Mouse (Mus musculus) midbrain, embryonic 10.5 days (tissue): Measurements from ENCODE around the gene Tnfsf11. TPM values are rescaled to one million over a fixed set of nuclear protein-coding genes. Genes with fewer than 3 reads are reported as not detected.

ENCODE experiments used
- DNase-seq: peaks from one replicate; pipeline ENCODE4 v3.0.0-alpha.2; 2017; ENCODE audit warnings: low spot score
- H3K27ac ChIP-seq: fragments of 300-500 bp; sonication (generic); replicated peaks from 2 replicates; pipeline ENCODE4 v1.5.1; 2016; ENCODE audit warnings: mild to moderate bottlenecking
- H3K27me3 ChIP-seq: fragments of 300-500 bp; sonication (generic); 2 replicates; pipeline ENCODE4 v1.6.1; 2016; ENCODE audit warnings: low read depth, mild to moderate bottlenecking; ENCODE audit not compliant: poor library complexity, severe bottlenecking
- H3K36me3 ChIP-seq: fragments of 300-500 bp; sonication (generic); 2 replicates; pipeline ENCODE4 v1.6.1; 2016; ENCODE audit warnings: mild to moderate bottlenecking, moderate library complexity
- H3K4me1 ChIP-seq: fragments of 300-500 bp; sonication (generic); 2 replicates; pipeline ENCODE4 v1.6.1; 2016
- H3K4me3 ChIP-seq: fragments of 300-500 bp; sonication (generic); 2 replicates; pipeline ENCODE4 v1.5.1; 2016; ENCODE audit warnings: mild to moderate bottlenecking, moderate library complexity
- H3K9me3 ChIP-seq: fragments of 300-500 bp; sonication (generic); replicated peaks from 2 replicates; pipeline ENCODE4 v1.6.1; 2016; ENCODE audit warnings: mild to moderate bottlenecking
- WGBS: fragments of 180-500 bp; shearing (Covaris S2); methylation state at CpG from one replicate; pipeline ENCODE4 v1.1.7; 2016; 5-methylcytosine and 5-hydroxymethylcytosine counted together
- polyA plus RNA-seq: library from polyadenylated mRNA; unstranded; fragments of >200 nt; fragmentation: Nextera tagmentation; extraction: Ambion mirVana; gene quantifications from 2 replicates; pipeline ENCODE4 v1.2.1, GENCODE M21; 2016

Gene Tnfsf11
- polyA plus RNA-seq, 1 experiment from 2014 or later: not detected

- 81% methylated on average over 1 of the region's 1 CpGs for WGBS
- H3K4me3 ChIP-seq: no peak overlapping the region
These were observed 15.5 kb upstream of the Tnfsf11 start for GRCm38 (mm10) chr14:78323356-78323755.

GRCm38 (mm10) chr14:78322916-78323315, 15.1 kb upstream of the Tnfsf11 start:
- no peak for DNase-seq
- WGBS: 83% methylated on average over 9 of the region's 9 CpGs
- H3K9me3 ChIP-seq: no peaks in the 10 kb centered on the region
- no peaks in the 10 kb centered on the region for H3K36me3 ChIP-seq
- no peak overlapping the region for H3K27ac ChIP-seq
- H3K27me3 ChIP-seq: no peaks in the 10 kb centered on the region
- no peak overlapping the region for H3K4me3 ChIP-seq
- H3K4me1 ChIP-seq: no peaks in the 10 kb centered on the region

More at GRCm38 (mm10) chr14:78323356-78323755, 15.5 kb upstream of the Tnfsf11 start:
- Histone ChIP-seq H3K36me3 (no peaks in the 10 kb centered on the region), H3K27me3 (no peaks in the 10 kb centered on the region), H3K4me1 (no peaks in the 10 kb centered on the region), H3K27ac (no peak overlapping the region), H3K9me3 (no peaks in the 10 kb centered on the region)
- DNase-seq: no peak

DNA sequence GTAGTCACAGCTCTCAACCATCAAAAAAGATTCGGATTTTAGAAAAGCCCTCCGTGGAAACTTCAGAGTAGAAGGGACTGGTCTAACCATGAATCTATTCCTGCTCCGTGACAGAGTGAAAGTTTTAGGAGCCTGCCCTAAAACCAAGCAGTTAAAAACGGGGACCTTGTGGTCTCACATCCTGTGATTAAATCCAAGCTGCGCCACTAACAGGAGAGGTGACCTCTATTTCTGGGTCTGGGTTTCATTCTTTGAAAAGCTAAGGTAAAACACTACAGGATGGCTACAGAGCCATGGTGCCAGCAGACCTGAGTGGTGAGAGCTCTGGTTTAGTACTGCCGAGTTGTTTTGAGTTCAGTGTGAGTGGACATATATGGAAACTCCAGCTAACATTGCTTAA, 12.4 kb upstream of the Tnfsf11 start:
- no peaks in the 10 kb centered on the region for H3K27me3 ChIP-seq
- DNase-seq: no peak
- H3K27ac ChIP-seq: no peak overlapping the region
- H3K4me3 ChIP-seq: no peak overlapping the region
- no peaks in the 10 kb centered on the region for H3K4me1 ChIP-seq
- 88% methylated on average over 6 of the region's 6 CpGs for whole genome bisulfite sequencing
- H3K9me3 ChIP-seq: no peaks in the 10 kb centered on the region
- no peaks in the 10 kb centered on the region for H3K36me3 ChIP-seq

GRCm38 (mm10) chr14:78319580-78319979, 11.7 kb upstream of the Tnfsf11 start:
- H3K4me3 ChIP-seq: no peak overlapping the region
- H3K27ac ChIP-seq: no peak overlapping the region
- 81% methylated on average over 5 of the region's 5 CpGs for WGBS
- H3K9me3 ChIP-seq: no peaks in the 10 kb centered on the region
- no peaks in the 10 kb centered on the region for H3K27me3 ChIP-seq
- no peaks in the 10 kb centered on the region for H3K4me1 ChIP-seq
- DNase-seq: no peak
- H3K36me3 ChIP-seq: no peaks in the 10 kb centered on the region

GRCm38 (mm10) chr14:78319000-78319399, 11.2 kb upstream of the Tnfsf11 start:
- WGBS: 77% methylated on average over 3 of the region's 3 CpGs
- Histone ChIP-seq H3K4me3 (no peak overlapping the region), H3K4me1 (no peaks in the 10 kb centered on the region), H3K27ac (no peak overlapping the region), H3K9me3 (no peaks in the 10 kb centered on the region), H3K36me3 (no peaks in the 10 kb centered on the region), H3K27me3 (no peaks in the 10 kb centered on the region)
- no peak for DNase-seq

- H3K27ac ChIP-seq: no peak overlapping the region
- DNase-seq: no peak
- H3K36me3 ChIP-seq: no peaks in the 10 kb centered on the region
- H3K4me1 ChIP-seq: no peaks in the 10 kb centered on the region
- no peak overlapping the region for H3K4me3 ChIP-seq
- 82% methylated on average over 5 of the region's 5 CpGs for WGBS
- no peaks in the 10 kb centered on the region for H3K27me3 ChIP-seq
- no peaks in the 10 kb centered on the region for H3K9me3 ChIP-seq
These were observed 9.8 kb upstream of the Tnfsf11 start for GRCm38 (mm10) chr14:78317623-78318022.

DNA sequence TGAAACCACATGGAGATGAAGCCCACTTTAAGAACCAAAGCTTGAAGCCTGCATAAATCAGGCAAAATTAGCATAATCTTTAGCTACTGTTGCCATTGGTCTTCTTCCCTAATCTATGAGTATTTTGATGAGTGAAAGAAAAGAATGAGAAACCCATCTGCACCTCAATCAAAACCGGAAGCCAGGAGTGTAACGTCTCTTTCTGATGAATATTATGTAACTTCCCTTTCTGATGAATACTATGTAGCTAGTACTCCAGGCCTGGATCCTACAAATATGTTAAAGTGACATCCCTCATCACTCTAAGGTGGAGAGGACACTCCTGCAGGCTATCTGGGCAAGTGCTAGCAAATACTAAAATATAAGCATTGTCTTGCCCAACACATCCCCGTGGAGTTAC, 6.9 kb downstream of the Tnfsf11 start:
- H3K4me1 ChIP-seq: no peaks in the 10 kb centered on the region
- DNase-seq: no peak
- no peak overlapping the region for H3K4me3 ChIP-seq
- no peak overlapping the region for H3K27ac ChIP-seq
- H3K9me3 ChIP-seq: no peaks in the 10 kb centered on the region
- WGBS: 83% methylated on average over 3 of the region's 3 CpGs
- no peaks in the 10 kb centered on the region for H3K36me3 ChIP-seq
- H3K27me3 ChIP-seq: peaks cover 10% of the 10 kb centered on the region

GRCm38 (mm10) chr14:78292687-78293086, 15.2 kb downstream of the Tnfsf11 start:
- Histone ChIP-seq H3K9me3 (peaks cover 9% of the 10 kb centered on the region; the same call in 1 of the 2 replicates), H3K27me3 (peaks cover 35% of the 10 kb centered on the region), H3K36me3 (no peaks in the 10 kb centered on the region), H3K4me3 (no peak overlapping the region), H3K4me1 (peaks cover 14% of the 10 kb centered on the region), H3K27ac (no peak overlapping the region)
- WGBS: 90% methylated on average over 7 of the region's 7 CpGs
- no peak for DNase-seq

GRCm38 (mm10) chr14:78289912-78290523, 17.8 kb downstream of the Tnfsf11 start:
- 72% methylated on average over 9 of the region's 9 CpGs for WGBS
- H3K4me3 ChIP-seq: no peak overlapping the region
- no peaks in the 10 kb centered on the region for H3K36me3 ChIP-seq
- H3K27me3 ChIP-seq: peaks cover 61% of the 10 kb centered on the region
- H3K4me1 ChIP-seq: peaks cover 30% of the 10 kb centered on the region
- DNase-seq: no peak
- no peak overlapping the region for H3K27ac ChIP-seq
- peaks cover 9% of the 10 kb centered on the region; the same call in 1 of the 2 replicates for H3K9me3 ChIP-seq

GRCm38 (mm10) chr14:78288903-78289302, 18.9 kb downstream of the Tnfsf11 start:
- Histone ChIP-seq H3K36me3 (no peaks in the 10 kb centered on the region), H3K9me3 (peaks cover 6% of the 10 kb centered on the region; the same call in 1 of the 2 replicates), H3K4me1 (peaks cover 30% of the 10 kb centered on the region), H3K27ac (no peak overlapping the region), H3K27me3 (peaks cover 67% of the 10 kb centered on the region), H3K4me3 (no peak overlapping the region)
- peak; percentile 33 for DNase-seq
- WGBS: 15% methylated on average over 5 of the region's 5 CpGs

DNA sequence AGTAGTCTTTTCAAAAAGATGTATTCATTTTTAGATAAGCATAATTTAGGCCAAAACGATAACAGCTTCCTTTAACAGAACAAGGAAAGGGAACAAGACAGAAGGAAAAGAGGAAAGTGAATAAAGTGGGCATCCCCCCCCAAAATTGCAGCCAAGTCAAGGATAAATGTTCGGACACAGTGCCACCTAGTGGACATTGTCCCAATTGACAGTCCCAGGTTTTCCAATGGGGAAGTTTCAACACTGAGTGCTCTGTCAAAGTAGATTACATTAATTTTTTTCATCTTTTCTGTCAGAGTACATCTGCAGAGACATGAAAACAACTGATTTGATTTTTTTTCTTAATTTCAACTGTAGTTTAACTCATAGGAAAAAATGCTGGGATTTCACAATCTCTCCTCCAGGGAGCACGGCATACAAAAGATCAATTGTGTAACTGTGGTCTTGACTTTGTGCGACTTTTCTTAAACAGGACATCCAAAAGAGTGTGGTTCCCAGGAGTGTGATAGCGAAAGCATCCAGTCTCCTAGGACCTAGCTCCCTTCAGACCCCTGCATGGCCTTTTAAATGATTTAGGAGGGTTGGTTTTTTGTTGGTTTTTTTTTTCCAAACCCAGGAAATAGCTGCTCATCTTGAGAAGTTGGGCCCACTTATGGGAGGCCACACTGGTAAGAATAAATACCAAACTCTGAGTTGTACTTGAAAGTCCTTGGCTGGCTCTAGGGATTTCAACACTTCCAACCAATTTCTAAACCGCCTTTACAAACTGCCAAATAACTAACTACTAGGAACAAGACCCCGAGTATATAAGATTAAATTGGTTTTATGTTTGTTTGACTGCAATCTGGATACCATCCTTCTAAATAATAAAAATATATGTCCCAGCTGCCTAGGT, 19.7 kb downstream of the Tnfsf11 start:
- peak; percentile 47 for DNase-seq
- 0 out of 2 replicates have a peak, but pooled peaks cover 3% of the 10 kb centered on the region for H3K9me3 ChIP-seq
- peaks cover 33% of the 10 kb centered on the region for H3K4me1 ChIP-seq
- no peaks in the 10 kb centered on the region for H3K36me3 ChIP-seq
- WGBS: 40% methylated on average over 7 of the region's 7 CpGs
- no peak overlapping the region for H3K27ac ChIP-seq
- H3K4me3 ChIP-seq: no peak overlapping the region
- peaks cover 73% of the 10 kb centered on the region for H3K27me3 ChIP-seq

- peaks cover 59% of the 10 kb centered on the region for H3K27me3 ChIP-seq
- no peaks in the 10 kb centered on the region for H3K36me3 ChIP-seq
- no peak overlapping the region for H3K4me3 ChIP-seq
- 0 out of 2 replicates have a peak overlapping the region, but pooled peaks have one; percentile 49 for H3K27ac ChIP-seq
- no peak for DNase-seq
- 43% methylated on average over 5 of the region's 5 CpGs for WGBS
- H3K4me1 ChIP-seq: peaks cover 35% of the 10 kb centered on the region
- H3K9me3 ChIP-seq: no peaks in the 10 kb centered on the region
These were observed 21.8 kb downstream of the Tnfsf11 start for GRCm38 (mm10) chr14:78286011-78286548.

GRCm38 (mm10) chr14:78282490-78282889, 25.4 kb downstream of the Tnfsf11 start:
- Histone ChIP-seq H3K9me3 (no peaks in the 10 kb centered on the region), H3K4me1 (peaks cover 21% of the 10 kb centered on the region), H3K27ac (no peak overlapping the region), H3K36me3 (no peaks in the 10 kb centered on the region), H3K27me3 (peaks cover 36% of the 10 kb centered on the region), H3K4me3 (no peak overlapping the region)
- no peak for DNase-seq
- 88% methylated on average over 11 of the region's 11 CpGs for WGBS
